21 mouse cellular contexts compared by ENCODE assay signal in the genomic region with DNA sequence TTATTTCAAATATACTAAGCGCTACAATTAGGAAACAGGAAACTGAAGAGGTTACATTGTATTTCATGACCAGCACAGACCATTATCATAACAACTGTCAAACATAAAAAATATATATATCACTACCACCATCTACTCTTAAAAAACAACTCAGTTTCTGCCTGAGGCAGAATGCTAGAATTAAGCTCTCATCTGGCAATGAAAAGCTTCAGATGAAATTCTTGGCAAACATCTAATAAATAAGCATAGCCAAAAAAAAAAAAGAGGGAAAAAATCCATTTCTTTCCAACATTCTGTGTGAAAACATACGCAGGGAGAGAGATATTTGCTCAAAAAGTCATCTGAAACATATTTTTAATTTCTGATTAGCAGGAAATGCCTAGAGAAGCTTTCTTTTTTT.
"Had no signal": no experiment of that assay in that cellular context is flagged by ENCODE, and none has a peak within 500 bp of the region (broad histone marks: within the 10 kb centered on the region; RNA-seq: fewer than 3 reads in every experiment).

No protein-coding gene starts in this region.

- H3K9ac ChIP-seq: kidney, embryonic 15.5 days; limb, embryonic 12.5 days; limb, embryonic 15.5 days; liver, embryonic 14.5 days; liver, postnatal 0 days; neural tube, embryonic 12.5 days; neural tube, embryonic 15.5 days had no signal

- DNase-seq: kidney, postnatal 10 days; kidney, postnatal 36 days; left cerebral cortex, postnatal 4 days; liver, postnatal 0 days; lung, postnatal 14 days; lung, postnatal 4 days; right cerebral cortex, adult 18-20 months; right cerebral cortex, postnatal 14 days; right cerebral cortex, postnatal 4 days; thymus, adult 2 months; thymus, postnatal 14 days; thymus, postnatal 4 days had no signal

- H3K27ac ChIP-seq: kidney, embryonic 15.5 days; limb, embryonic 12.5 days; limb, embryonic 15.5 days; liver, embryonic 14.5 days; neural tube, embryonic 12.5 days; neural tube, embryonic 15.5 days; stomach, postnatal 0 days had no signal

- H3K4me1 ChIP-seq: kidney, embryonic 15.5 days; limb, embryonic 12.5 days; limb, embryonic 15.5 days; neural tube, embryonic 12.5 days; neural tube, embryonic 15.5 days had no signal

- H3K4me2 ChIP-seq: kidney, embryonic 15.5 days; limb, embryonic 12.5 days; limb, embryonic 15.5 days; liver, embryonic 11.5 days; midbrain, embryonic 11.5 days; neural tube, embryonic 12.5 days; neural tube, embryonic 15.5 days had no signal

- H3K4me3 ChIP-seq: kidney, embryonic 15.5 days; limb, embryonic 12.5 days; limb, embryonic 15.5 days; neural tube, embryonic 12.5 days; neural tube, embryonic 15.5 days had no signal

- ATAC-seq: liver, postnatal 0 days had no signal

- H3K9me3 ChIP-seq: kidney, embryonic 15.5 days; limb, embryonic 12.5 days; limb, embryonic 15.5 days; neural tube, embryonic 12.5 days; neural tube, embryonic 15.5 days had no signal

- H3K27me3 ChIP-seq: kidney, embryonic 15.5 days; limb, embryonic 12.5 days; limb, embryonic 15.5 days; neural tube, embryonic 12.5 days; neural tube, embryonic 15.5 days had no signal

- H3K36me3 ChIP-seq: kidney, embryonic 15.5 days; limb, embryonic 12.5 days; limb, embryonic 15.5 days; neural tube, embryonic 12.5 days; neural tube, embryonic 15.5 days had no signal
